8 mouse cellular contexts compared by ENCODE assay signal in genomic region chr13:12565621-12566390, GRCm38 (mm10). TPM values are rescaled to one million over a fixed set of nuclear protein-coding genes. Genes with fewer than 3 reads are reported as not detected.
A peak's percentile ranks its signal among the peaks of the same experiment; 100 is the strongest.
DNase-seq lines count a peak whose midpoint lies in the region; ATAC-seq and TF ChIP-seq lines count a peak whose summit lies in the region.

Ero1lb (plus strand) TSS chr13:12565874.

- H3K4me1 ChIP-seq in G1E (ENCODE audit: insufficient read depth, low read depth, low read length): peaks cover 25% of the 10 kb centered on the region
- peaks cover 10% of the 10 kb centered on the region for H3K4me1 ChIP-seq in forebrain, embryonic 16.5 days (replicated peaks; ENCODE audit: control insufficient read depth, insufficient read depth, low read length)
- peaks cover 10% of the 10 kb centered on the region; the same call in 1 of the 2 replicates for H3K4me1 ChIP-seq in lung, embryonic 15.5 days

- H3K27me3 ChIP-seq in G1E (ENCODE audit: insufficient read depth, low read length): 0 out of 2 replicates have a peak, but pooled peaks cover 2% of the 10 kb centered on the region
- no peaks in the 10 kb centered on the region for H3K27me3 ChIP-seq in forebrain, embryonic 16.5 days (replicated peaks; ENCODE audit: control insufficient read depth, insufficient read depth, low read length)
- no peaks in the 10 kb centered on the region for H3K27me3 ChIP-seq in lung, embryonic 15.5 days

- no peak within 1 kb of the TSS for H3K27ac ChIP-seq in forebrain, embryonic 16.5 days (ENCODE audit: low read length)
- no peak within 1 kb of the TSS for H3K27ac ChIP-seq in lung, embryonic 15.5 days

- peak within 1 kb of the TSS; percentile 87 for H3K4me3 ChIP-seq in G1E (ENCODE audit: low read depth, low read length)
- H3K4me3 ChIP-seq in forebrain, embryonic 16.5 days (replicated peaks; ENCODE audit: low read length): peak within 1 kb of the TSS; percentile 67
- H3K4me3 ChIP-seq in lung, embryonic 15.5 days: peak within 1 kb of the TSS; percentile 73

- ATAC-seq in G1E (ENCODE audit: extremely low read depth, insufficient number of reproducible peaks, low FRiP score, poor library complexity, severe bottlenecking): peak; percentile 98
- ATAC-seq in forebrain, embryonic 16.5 days: peak; percentile 99
- ATAC-seq in lung, embryonic 15.5 days (ENCODE audit: borderline replicate concordance, extremely low read depth, low FRiP score, low TSS enrichment): peak; percentile 100

- DNase-seq in G1E (ENCODE audit: low spot score): peak; percentile 84
- DNase-seq in cerebellum, adult 18-20 months: peak; percentile 99 to 100
- peak; percentile 98 for DNase-seq in heart, postnatal 4 days
- DNase-seq in layer of hippocampus, adult 8-10 months (ENCODE audit: low spot score in 2 of 2): peak; percentile 99
- peak; percentile 99 for DNase-seq in ovary, adult 18-20 months (ENCODE audit: low spot score)
- peak; percentile 100 for DNase-seq in thymus, postnatal 0 days (ENCODE audit: low spot score)

- H3K9ac ChIP-seq in forebrain, embryonic 16.5 days (replicated peaks; ENCODE audit: low read depth, low read length): peak within 1 kb of the TSS; percentile 68
- peak within 1 kb of the TSS; percentile 63 for H3K9ac ChIP-seq in lung, embryonic 15.5 days

- no peaks in the 10 kb centered on the region for H3K36me3 ChIP-seq in G1E (replicated peaks)
- no peaks in the 10 kb centered on the region for H3K36me3 ChIP-seq in forebrain, embryonic 16.5 days (ENCODE audit: control insufficient read depth, insufficient read depth)
- H3K36me3 ChIP-seq in lung, embryonic 15.5 days: no peaks in the 10 kb centered on the region

- H3K4me2 ChIP-seq in forebrain, embryonic 16.5 days (ENCODE audit: low read length): peak within 1 kb of the TSS; percentile 77
- peak within 1 kb of the TSS; percentile 77 for H3K4me2 ChIP-seq in lung, embryonic 15.5 days

- WGBS in forebrain, embryonic 16.5 days: under 1% methylated on average over 73 of the region's 73 CpGs
- WGBS in lung, embryonic 15.5 days: under 1% methylated on average over 73 of the region's 73 CpGs

- no peak for TF ChIP-seq CTCF in G1E (IDR thresholded peaks at IDR 0.05; ENCODE audit: low read depth, low read length)

- H3K9me3 ChIP-seq in G1E (replicated peaks): no peaks in the 10 kb centered on the region
- H3K9me3 ChIP-seq in forebrain, embryonic 16.5 days (ENCODE audit: control insufficient read depth, low read length): no peaks in the 10 kb centered on the region
- no peaks in the 10 kb centered on the region for H3K9me3 ChIP-seq in lung, embryonic 15.5 days

RNA-seq across cellular contexts. Expression of gene Ero1lb, which starts in this region (rescaled TPM):
- total RNA-seq in G1E (2014; fragmentation: Nextera tagmentation) (6.4 and 8.0 TPM in 2 replicates), G1E (2017) (2.0 and 2.1 TPM in 2 replicates)
- polyA plus RNA-seq in G1E (2012): 1.4 and 1.7 TPM in 2 replicates
- 15.4 and 15.6 TPM in 2 replicates for polyA plus RNA-seq in forebrain, embryonic 16.5 days (2015; fragmentation: Nextera tagmentation; extraction: Ambion mirVana)
- total RNA-seq in heart, postnatal 4 days (2021): 1 to 10 TPM; 1.7 to 2.3 TPM
- total RNA-seq in layer of hippocampus, adult 8-10 months (2022): 10 to 100 TPM; 11.6 to 19.6 (median 14.3) TPM
- polyA plus RNA-seq in lung, embryonic 15.5 days (2015; fragmentation: Nextera tagmentation; extraction: Ambion mirVana): 10.1 TPM in 2 replicates
- 9.5 and 9.7 TPM in 2 replicates for polyA plus RNA-seq in thymus, postnatal 0 days (2015; fragmentation: Nextera tagmentation; extraction: Ambion mirVana)
